Mouse (Mus musculus) heart, adult 18-20 months (tissue): ENCODE data around the gene Cd59b. TPM values are rescaled to one million over a fixed set of nuclear protein-coding genes. Genes with fewer than 3 reads are reported as not detected.
A peak's percentile ranks its signal among the peaks of the same experiment; 100 is the strongest.

Source experiments
- DNase-seq, 2 experiments: peaks; one replicate each; pipeline ENCODE4 v3.0.0; 2021 to 2022; ENCODE audit warnings: mixed read lengths in 1 of 2
- long read RNA-seq, 2 experiments: library from polyadenylated mRNA; stranded (forward); transcript quantifications; one replicate each; pipeline ENCODE4 v2.0.0; 2021
- total RNA-seq, 2 experiments: library from RNA; stranded (reverse); gene quantifications; 2 replicates each; pipeline ENCODE4 v1.2.3; 2021

Cd59b gene
- 1 to 10 TPM; 2.9 to 3.7 TPM for total RNA-seq
- long read RNA-seq, experiment 1, partial matches to known transcripts = 0 of 5 reads
- long read RNA-seq, experiment 1, other reads (novel, unspliced or antisense) = 0 of 5 reads
- long read RNA-seq, experiment 2 = 0 reads

DNA sequence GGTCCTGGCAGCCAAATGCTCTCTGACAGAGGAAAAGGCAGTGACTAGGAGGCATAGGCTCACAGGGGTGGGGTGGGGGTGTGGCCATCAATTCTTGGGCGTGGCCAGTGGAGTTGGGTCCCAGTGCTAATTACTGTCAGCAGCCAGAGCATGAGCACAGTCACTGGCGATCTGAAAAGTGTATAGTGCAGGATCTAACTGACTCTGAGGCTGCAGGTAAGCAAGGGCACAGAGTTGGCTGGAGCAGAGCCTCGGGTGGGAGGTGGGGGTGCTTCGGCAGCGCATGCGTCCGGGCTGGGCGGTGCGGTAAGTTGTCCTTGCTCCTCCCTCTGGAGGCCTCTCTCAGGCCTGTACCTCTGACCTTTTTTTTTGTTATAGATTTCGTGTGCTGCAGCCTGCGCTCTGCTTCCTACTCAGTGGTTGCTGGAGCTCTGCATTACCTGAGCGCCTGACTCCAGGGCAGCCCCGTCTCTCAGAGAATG lies at the start of gene Cd59b:
TSS of gene Cd59b (plus strand) at position 146 of the 482 bp plus-strand sequence.
- DNase-seq = peak; percentile 61 to 66

DNA sequence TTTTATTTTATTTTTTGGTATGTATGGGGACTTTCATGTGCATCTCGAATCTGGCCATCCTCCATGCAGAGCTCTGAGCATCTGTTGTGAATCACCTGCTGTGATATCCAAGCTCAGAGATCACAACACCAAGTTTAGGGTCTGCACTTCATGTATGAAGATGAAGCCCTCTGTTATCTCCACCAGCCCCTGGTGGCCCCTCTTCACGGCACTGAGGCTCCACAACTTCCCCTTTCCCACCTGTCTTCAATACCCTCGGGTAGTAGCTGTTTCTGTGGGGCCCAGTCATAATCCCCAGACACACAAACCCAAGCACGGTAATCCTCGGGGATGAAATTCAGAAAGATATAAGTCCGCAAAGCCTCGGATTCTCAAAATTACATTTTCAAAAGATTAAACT lies 46.6 kb upstream of the Cd59b start:
- DNase-seq = no peak

DNA sequence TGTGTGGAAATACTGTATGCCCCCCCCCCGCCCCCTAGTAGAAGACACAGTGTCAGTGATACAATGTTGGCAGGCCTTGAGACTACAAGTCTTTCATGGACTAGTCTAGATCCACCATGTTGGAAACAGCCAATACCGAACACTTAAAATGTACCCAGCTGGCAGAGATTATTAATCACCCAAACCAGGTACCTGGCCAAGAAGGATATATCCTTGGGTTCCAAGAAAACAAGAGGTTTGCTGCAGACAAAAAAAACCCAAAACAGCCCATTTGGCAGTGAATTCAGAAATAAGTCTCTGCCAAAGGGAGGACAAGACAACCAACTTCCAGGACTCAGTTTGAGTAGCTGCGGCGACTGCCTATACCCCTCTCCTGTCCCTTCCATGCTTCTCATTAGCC lies 45.0 kb upstream of the Cd59b start:
- DNase-seq = no peak

DNA sequence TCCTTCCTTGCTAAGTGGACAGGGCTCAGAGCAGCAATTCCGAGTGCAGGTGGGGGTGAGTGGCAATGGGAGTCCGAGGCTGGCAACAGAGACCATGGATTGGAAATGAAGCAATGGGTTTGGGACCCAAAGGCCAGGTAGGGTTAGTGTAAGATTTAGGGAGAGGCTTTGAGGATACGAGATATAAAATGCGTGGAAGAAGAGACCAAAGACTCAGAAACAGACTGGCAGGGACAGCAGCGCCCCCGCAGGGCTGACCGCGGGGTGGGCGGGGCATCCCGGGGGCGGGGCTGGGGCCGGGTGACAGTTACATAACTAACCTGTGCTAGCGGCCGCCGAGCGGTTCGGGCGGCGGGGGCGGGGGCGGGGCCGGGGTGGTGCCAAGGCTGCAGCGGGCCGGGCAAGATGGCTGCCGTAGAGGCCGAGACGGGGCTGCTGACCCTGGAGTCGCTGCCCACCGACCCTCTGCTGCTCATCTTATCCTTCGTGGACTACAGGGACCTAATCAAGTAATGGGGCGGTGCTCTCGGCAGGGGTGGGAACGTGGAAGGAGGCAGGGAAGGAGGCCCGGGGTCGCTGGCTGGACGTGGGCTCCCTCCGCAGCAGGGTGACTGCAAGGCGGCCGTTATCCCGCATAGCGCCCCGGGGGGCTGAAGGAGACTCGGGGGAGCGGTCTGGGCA lies 42.1 kb upstream of the Cd59b start, which contains the start of gene Fbxo3:
TSS of gene Fbxo3 (plus strand) at position 264 of the 681 bp plus-strand sequence.
- DNase-seq = peak; percentile 89 to 91

DNA sequence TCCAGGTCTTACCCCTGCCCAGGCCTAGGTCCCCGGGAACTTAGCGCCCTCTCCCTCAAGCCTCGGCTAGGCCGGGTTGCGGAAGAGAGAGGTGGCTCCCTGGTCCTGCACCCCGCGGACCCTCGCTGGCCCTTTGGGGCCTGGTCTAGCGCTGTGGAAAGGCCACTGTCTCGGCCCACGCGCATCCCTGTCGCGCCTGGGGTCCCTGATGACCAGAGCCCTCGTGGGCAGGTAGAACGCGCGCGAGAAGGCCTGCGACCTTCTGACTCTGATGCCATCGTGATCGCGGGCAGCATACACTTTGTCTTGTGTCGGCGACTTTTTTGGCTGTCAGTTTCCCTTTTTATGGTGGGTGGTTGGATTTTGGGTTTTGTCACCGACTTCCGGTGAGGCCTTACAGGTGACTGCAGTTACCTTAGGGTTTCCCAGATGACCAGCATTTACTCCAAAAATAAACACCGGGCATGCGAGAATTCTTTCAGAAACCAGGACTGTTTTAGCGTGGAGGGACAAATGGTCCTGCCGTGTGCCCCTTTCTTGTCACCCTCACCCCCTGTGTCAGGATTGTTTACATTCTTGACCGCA lies 41.4 kb upstream of the Cd59b start, which contains the start of gene 4931422A03Rik:
TSS of gene 4931422A03Rik (minus strand) at position 223 of the 585 bp plus-strand sequence.
- DNase-seq = peak in 1 of 2 experiments; percentile 30

DNA sequence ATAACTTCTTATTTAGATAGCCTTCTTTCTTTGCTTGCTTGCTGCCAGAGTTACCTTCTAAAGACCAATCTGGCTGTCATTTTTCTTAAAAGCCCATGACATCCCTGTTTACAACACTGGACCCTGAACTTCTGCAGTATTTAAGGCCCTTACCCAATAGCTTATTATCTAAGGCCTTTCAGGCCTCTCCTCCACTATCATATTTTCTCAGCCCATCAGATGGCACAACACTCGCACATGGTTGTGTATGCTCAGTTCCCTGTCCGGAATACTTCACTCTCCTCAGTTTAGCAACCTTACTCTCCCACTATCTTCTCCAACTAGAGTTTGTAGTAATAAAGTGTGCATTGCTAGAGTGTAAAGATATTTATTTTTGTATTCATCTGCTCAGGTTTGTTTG lies 40.6 kb upstream of the Cd59b start:
- no peak for DNase-seq

DNA sequence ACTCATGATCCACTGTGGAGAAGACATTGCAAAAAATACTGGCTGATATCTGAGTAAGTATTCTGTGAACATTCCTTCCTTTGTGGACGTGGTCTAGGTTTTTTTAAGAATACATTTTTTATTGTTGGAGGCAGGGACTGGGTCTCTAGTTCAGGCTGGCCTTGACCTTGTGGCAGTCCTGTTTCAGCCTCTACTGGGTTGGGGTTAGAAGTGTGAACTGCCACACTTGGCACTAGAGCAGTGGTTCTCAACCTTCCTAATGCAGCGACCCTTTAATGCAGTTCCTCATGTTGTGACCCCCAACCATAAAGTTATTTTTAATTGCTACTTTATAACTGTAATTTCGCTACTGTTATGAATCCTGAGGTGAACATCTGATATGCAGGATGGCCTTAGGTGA lies 39.3 kb upstream of the Cd59b start:
- no peak for DNase-seq

DNA sequence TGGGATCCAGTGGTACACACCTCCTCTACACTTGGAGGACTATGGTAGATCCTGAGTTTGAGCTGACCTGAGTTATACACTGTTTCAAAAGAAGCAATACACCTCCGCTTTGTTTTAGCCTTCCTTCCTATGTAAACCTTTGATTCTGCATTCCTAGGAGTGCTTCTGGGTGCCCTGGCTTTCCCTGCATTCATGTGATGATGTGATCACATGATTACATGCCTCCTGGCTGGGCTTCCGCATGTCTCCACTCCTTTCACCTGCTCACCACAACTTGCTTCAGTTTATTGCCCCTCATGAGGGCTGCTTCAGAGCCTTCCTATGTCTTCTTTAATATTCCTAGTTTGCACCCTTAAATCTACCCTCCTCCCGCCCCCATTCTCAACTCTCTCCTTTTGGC lies 37.6 kb upstream of the Cd59b start:
- DNase-seq = no peak

DNA sequence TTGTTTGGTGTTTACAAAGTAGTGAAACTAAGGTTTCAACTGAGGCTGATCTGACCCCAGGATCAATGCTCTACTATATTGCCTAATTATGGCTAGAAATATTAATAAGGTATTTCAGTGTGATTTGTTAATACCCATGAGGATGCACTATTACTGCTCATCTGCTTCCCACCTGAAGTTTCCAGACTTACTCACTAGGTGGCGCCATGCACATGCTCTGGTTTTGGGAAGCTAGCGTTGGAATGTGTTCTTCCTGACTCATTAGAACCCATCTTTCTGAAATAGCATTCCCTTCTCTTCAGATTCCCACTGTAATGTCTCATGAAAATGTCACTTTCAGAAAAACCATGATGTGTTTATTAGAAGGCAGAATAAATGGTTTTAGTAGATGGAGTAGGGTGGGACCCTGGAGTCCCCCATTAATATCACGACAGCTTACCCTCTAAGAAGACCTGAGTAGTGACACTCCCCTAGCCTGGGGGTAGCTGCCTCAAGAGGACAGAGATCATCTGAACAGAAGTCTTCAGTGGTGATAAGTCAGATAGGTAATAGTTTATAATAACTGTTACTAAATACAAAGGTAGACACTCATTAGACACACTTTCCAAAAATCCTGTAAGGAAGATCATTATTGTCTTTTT lies 34.7 kb upstream of the Cd59b start:
- peak; percentile 68 to 84 for DNase-seq

DNA sequence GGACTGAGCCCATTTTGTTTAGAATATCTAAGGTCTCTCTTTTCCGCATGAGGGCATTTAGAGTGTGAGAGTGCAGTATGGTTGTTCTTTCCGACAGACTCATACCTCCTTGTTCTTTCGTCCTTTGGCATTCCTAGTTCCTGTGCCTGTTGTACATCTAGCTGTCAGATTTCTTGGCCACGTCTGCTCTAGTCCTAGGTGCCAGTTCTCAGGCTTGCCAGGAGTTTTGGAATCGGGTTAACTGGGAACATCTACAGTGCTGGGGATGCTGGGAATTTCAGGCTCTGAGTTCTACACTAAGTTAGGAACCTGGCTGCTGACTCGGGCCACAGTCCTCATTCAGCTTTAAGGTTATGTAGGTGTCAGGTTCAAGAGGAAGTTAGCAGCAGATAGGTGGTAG lies 34.1 kb upstream of the Cd59b start:
- peak; percentile 57 to 73 for DNase-seq

DNA sequence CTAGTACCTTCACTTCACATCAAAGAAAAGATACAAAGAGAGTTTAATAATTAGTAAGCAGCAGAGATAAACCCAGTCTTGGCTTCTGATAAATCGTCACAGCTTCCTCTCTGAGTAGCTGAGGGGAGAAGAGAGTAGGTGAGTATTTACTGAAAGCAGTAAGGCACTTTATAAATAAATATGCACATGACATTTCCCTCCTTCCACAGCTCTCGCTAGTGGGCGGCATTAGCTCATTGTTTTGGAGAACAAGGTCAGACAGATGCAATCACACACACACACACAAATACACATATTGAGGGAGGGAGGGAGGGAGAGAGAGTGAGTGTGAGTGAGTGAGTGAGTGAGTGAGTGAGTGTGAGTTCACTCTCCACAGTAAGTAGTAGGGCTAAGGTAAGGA lies 33.3 kb upstream of the Cd59b start:
- DNase-seq = no peak

DNA sequence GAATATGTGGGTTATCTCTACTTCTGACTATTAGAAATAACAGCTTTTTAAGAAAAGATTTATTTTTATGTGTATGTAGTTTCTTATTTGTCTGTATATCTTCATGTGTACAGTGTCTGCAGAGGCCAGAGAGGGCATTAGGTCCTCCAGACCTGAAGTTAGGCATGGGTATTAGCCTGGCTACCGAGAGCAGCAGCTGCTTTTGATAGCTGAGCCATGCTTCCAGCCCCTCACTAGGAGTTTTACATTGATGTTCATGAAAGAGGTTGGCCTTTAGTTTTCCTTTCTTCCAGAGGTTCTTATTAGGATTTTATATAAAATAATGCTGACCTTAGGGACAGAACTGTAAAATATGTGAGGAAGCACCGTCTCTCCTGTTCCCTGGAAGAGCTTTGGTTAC lies 31.4 kb upstream of the Cd59b start:
- no peak for DNase-seq

DNA sequence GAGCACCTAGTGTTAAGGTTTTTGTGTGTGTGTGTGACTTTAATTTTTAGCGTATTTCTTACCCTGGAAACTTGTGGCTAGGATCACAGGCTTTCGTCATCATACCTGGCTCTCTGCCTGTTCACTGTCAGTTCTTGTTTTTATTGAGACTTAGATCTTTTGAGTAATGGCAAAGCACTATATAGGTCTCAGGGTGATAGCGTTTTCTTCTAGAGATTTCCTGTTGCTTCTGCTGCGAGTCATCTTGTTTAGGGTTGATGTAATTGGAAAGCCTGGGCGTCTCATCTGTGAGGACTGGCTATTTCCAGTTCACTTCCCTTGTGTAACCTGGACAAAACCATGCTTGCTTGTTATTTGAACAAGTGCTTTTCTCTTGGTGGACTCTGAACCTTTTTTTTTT lies 28.0 kb upstream of the Cd59b start:
- DNase-seq = no peak

DNA sequence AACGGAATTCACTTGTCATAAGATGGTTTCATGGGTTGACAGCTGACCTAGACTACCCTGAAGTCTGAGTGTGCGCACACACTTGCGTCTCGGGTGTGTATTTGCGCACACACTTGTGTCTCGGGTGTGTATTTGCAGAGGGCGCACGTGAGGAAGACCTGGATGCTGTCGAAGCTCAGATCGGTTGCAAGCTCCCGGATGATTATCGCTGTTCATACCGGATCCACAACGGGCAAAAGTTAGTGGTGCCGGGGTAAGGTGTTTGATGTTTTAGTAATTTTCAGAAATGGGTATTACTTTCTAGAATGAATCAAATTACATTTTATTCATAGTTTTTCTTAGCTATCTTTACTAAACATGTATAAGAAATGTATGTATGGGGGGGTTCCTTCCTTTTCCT lies 26.9 kb upstream of the Cd59b start:
- DNase-seq = no peak

DNA sequence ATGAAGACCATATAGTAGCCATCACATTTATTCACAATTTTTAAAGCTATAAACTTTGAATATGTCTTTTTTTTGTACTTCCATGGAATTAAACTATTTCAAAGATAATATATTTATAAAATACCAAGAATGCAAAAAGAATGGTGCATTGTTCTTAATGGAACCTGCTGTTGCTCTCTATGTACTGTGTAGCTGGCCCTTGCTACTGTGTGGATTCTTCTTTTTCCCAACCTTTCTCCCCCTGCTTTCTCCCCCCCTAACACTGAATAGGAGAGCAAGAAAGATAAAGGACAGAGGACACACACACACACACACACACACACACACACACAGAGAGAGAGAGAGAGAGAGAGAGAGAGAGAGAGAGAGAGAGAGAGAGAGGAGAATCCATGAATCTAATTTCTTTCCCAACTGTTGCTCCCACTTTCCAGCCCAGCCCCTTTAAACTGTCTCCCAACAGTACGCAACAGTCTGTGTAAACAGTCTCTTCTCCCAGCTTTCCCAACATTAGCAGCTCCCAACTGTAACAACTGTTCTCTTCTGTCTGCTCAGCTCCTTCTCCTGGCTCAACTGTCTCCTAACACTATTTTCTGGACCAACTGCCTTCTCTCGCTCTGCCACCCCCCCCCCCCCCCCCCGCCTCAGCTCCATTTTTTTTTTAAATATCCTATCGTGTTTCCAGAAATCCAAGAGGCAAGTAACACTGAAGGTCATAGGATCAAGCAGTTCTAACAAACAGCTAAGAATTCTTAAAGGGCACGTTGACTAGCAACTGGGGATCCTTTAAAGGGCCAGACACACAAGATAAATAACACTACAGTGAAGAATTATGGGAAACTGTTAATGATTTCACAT lies 25.8 kb upstream of the Cd59b start:
- DNase-seq = no peak

DNA sequence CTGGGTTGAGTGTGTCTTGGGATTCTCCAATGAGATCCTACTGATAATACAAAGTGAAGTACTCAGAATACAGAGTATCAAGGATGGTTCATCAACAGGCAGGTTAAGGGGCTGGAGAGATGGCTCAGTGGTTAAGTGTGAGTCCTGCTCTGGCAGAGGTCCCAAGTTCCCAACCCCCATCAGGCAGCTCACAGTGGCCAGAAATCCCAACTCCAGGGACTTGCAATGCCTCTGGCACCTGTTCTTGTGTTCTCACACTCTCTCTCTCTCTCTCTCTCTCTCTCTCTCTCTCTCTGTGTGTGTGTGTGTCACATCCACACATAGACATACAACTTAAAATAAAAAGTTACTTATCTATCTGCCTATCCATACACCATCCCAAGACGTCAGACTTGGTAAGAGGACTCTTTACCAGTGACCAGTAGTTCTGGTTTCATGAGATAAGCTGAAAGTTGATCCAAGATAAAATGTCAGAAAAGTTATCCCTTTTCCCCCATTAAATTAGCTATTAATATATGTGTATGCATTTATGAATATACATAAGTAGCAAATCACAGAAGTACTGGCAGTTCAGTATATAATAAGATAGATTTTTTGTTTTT lies 25.1 kb upstream of the Cd59b start:
- DNase-seq = no peak

DNA sequence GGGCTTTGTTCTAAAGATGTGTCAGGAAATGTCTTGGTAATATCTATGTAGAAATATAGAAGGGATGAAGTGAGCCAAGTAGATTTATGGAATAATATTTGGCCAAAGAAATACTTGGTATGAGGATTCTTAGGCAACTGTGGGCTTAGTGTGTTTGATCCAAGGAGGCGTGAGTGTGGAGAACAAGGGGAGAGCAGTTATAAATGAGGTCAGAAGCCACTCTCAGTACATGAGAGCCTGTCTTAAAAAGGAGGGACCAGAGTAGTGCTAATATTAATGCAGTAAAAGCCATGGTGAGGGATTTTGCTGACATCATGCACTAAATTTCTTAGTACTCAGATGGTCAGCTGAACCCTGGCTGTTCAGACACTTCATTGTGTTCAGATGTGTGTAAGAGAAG lies 11.3 kb upstream of the Cd59b start:
- DNase-seq = no peak

DNA sequence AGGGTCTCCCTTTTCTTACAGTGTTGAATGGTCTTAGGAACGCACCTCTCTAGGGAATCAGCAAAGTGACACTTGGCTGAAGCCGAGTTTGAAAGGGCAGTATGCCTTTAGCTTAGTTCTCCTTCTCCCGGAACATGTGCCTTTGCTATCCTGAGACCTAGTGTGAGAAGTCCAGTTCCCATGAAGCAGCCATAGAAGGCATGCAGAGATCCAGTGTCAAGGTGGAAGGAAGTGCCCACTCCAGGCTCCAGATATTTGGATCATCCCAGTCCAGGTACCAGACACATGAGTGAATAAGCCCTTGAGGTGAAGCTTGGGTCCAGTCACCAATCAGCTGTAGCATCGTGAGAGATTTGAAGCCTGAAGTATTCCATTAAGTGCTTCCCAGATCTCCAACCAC lies 10.7 kb upstream of the Cd59b start:
- DNase-seq = no peak

DNA sequence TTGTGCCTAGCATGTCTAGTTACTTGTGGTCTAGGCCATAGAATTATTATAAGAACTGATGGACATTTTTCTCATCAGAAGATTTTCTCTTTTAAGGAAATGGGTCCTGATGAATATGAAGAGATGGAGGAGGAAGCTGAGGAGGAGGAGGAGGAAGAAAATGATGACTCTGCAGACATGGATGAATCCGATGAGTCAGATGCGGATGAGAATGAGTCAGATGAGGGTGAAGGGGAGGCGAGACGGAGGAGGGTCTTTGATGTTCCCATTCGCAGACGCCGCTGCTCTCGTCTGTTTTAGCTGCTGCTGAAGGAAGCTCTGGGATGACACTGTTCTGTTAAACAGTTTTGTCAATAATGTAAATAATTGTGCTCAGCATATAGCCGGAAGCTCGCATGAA lies 9.9 kb upstream of the Cd59b start:
- DNase-seq = no peak

DNA sequence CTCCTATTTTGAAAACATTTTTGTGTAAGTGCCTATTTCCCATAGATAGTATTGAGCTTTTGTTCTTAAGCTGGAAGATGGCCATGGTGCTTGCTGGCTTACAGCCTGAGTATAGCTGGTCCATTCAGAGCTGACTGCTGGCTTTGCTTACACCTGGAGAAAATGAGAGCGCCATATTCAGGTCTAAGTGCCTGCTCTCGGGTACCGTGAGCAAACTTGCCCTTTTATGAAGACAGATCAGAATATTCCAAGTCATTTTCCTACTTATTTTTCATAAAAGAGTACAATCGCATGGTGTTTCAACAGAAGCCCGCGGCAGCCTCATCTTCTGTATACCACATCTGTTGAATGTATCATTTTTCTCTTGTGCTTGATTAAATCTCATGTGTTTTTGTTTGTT lies 8.7 kb upstream of the Cd59b start:
- no peak for DNase-seq

DNA sequence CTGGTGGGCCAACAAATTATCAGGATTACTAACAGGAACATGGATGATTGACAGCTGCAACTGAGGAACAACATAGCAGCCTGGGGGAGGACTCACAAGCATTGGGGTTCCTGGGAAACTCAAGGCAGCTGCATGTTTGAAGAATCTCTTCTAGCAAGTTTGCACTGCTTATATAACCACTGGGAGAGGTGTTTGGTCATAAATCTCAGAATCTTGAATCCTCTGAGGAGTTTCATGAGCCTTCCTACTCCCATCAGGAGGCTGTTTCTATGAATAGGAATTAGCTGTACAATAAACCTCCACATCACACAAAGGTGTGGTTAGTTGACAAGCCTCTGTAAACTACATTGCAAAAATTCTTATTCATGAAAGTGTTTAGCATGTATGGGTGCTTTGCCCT lies 7.0 kb upstream of the Cd59b start:
- DNase-seq = no peak

DNA sequence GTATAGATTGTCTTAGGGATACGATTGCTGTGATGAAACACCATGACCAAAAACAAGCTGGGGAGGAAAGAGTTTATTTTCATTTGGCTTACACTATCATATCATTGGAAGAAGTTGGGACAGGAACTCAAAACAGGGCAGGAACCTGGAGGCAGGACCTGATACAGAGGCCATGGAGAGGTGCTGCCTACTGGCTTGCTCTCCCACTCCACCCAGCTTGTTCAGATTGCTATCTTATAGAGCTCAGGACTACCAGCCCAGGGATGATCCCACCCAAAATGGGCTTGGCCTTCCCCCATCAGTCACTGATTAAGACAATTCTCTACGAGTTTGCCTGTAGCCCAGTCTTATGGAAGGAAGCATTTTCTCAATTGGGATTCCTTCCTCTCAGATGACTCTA lies 5.5 kb upstream of the Cd59b start:
- no peak for DNase-seq
